Mouse (Mus musculus) forebrain, embryonic 11.5 days (tissue): ENCODE results near the gene Twnk. TPM values are rescaled to one million over a fixed set of nuclear protein-coding genes. Genes with fewer than 3 reads are reported as not detected.

Source experiments
- ATAC-seq: fragments of 200-750 bp; cut with Nextera tagmentation; replicated peaks from 2 replicates; pipeline ENCODE4 v1.8.0; 2017; ENCODE audit warnings: moderate TSS enrichment; ENCODE audit not compliant: low FRiP score
- DNase-seq: peaks from one replicate; pipeline ENCODE4 v3.0.0-alpha.2; 2017; ENCODE audit warnings: low spot score
- H3K27ac ChIP-seq: fragments of 300-500 bp; sonication (generic); 2 replicates; pipeline ENCODE4 v1.5.1; 2014; ENCODE audit warnings: low read depth, low read length
- H3K27me3 ChIP-seq: fragments of 300-500 bp; sonication (generic); 2 replicates; pipeline ENCODE4 v1.6.1; 2014; ENCODE audit warnings: mild to moderate bottlenecking, low read length, mixed read lengths; ENCODE audit not compliant: control insufficient read depth, insufficient read depth
- H3K36me3 ChIP-seq: fragments of 300-500 bp; sonication (generic); 2 replicates; pipeline ENCODE4 v1.6.1; 2014; ENCODE audit warnings: mild to moderate bottlenecking, low read length, moderate library complexity, mixed read lengths; ENCODE audit not compliant: control insufficient read depth, insufficient read depth
- H3K4me1 ChIP-seq: fragments of 300-500 bp; sonication (generic); replicated peaks from 2 replicates; pipeline ENCODE4 v1.6.1; 2014; ENCODE audit warnings: low read length, mixed read lengths; ENCODE audit not compliant: control insufficient read depth, insufficient read depth
- H3K4me2 ChIP-seq: fragments of 300-500 bp; sonication (generic); 2 replicates; pipeline ENCODE4 v1.6.1; 2014; ENCODE audit warnings: low read depth, mild to moderate bottlenecking, low read length, moderate library complexity, mixed read lengths; ENCODE audit not compliant: severe bottlenecking
- H3K4me3 ChIP-seq: fragments of 300-500 bp; sonication (generic); 2 replicates; pipeline ENCODE4 v1.5.1; 2014; ENCODE audit warnings: low read depth, low read length
- H3K9ac ChIP-seq: fragments of 300-500 bp; sonication (generic); 2 replicates; pipeline ENCODE4 v1.6.1; 2014; ENCODE audit warnings: low read length
- H3K9me3 ChIP-seq: fragments of 300-500 bp; sonication (generic); 2 replicates; pipeline ENCODE4 v1.6.1; 2016; ENCODE audit warnings: low read length, mixed read lengths; ENCODE audit not compliant: control insufficient read depth
- WGBS: fragments of 180-500 bp; shearing (Covaris S2); extraction: QIAGEN DNeasy Blood & Tissue Kit; methylation state at CpG from one replicate; pipeline ENCODE4 v1.1.7; 2014; 5-methylcytosine and 5-hydroxymethylcytosine counted together
- polyA plus RNA-seq: library from polyadenylated mRNA; unstranded; fragments of >200 nt; fragmentation: Nextera tagmentation; extraction: Ambion mirVana; gene quantifications from 2 replicates; pipeline ENCODE4 v1.2.1, GENCODE M21; 2014

Gene Twnk
- polyA plus RNA-seq, 1 experiment from 2014 or later: 19.9 TPM

- H3K27me3 ChIP-seq: 0 out of 2 replicates have a peak, but pooled peaks cover 2% of the 10 kb centered on the region
- no peak for DNase-seq
- peaks cover 18% of the 10 kb centered on the region for H3K4me1 ChIP-seq
- H3K4me3 ChIP-seq: no peak overlapping the region
- no peak overlapping the region for H3K27ac ChIP-seq
- no peak overlapping the region for H3K4me2 ChIP-seq
- no peak overlapping the region for H3K9ac ChIP-seq
- 89% methylated on average over 8 of the region's 8 CpGs for WGBS
- H3K36me3 ChIP-seq: no peaks in the 10 kb centered on the region
- ATAC-seq: no peak
- H3K9me3 ChIP-seq: no peaks in the 10 kb centered on the region
Observed at GRCm38 (mm10) chr19:44991031-44991430, 14.4 kb upstream of the Twnk start.

- Histone ChIP-seq H3K9me3 (no peaks in the 10 kb centered on the region), H3K27ac (no peak overlapping the region), H3K4me3 (no peak overlapping the region), H3K9ac (no peak overlapping the region), H3K27me3 (0 out of 2 replicates have a peak, but pooled peaks cover 2% of the 10 kb centered on the region), H3K4me2 (no peak overlapping the region), H3K4me1 (peaks cover 18% of the 10 kb centered on the region), H3K36me3 (no peaks in the 10 kb centered on the region)
- DNase-seq: no peak
- no peak for ATAC-seq
- WGBS: 65% methylated on average over 7 of the region's 7 CpGs
Observed at GRCm38 (mm10) chr19:44992246-44992645, 13.2 kb upstream of the Twnk start.

DNA sequence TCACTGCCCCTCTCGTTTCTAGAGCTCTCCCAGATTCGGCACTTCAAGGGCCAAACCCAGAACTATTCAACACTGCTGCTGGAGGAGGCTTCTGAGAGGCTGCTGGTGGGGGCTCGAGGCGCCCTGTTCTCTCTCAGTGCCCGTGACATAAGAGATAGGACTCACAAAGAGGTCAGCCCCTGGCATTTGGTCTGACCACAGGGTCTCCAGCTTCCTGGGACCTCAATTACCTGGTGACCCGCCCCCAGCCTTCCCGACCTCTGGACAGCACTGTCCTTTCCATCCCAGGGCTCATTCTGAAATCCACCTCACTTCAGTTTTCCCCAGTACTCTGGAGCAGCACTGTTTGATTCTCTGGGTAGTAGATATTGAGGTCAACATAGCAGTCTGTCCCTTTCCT lies 12.8 kb upstream of the Twnk start:
- H3K4me3 ChIP-seq: no peak overlapping the region
- 62% methylated on average over 7 of the region's 7 CpGs for WGBS

DNA sequence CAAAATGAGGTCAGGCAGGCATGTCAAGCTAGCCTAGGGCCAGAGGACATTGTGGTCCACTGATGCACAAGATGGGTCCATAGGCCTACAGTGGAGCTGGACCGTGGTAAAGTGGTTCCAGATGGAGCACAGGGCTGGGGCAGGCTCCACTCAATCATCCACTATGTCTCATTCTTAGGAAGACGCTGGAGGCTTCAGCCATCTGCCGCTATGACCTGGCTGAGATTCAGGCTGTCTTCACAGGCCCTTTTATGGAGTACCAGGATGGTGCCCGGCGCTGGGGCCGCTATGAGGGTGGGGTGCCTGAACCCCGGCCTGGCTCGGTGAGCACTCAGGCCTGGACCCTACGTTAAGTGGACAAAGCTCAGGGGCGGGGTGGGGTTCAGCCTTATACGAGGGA lies 7.7 kb upstream of the Twnk start:
- Histone ChIP-seq H3K27ac (no peak overlapping the region), H3K4me1 (no peaks in the 10 kb centered on the region), H3K9me3 (no peaks in the 10 kb centered on the region), H3K9ac (no peak overlapping the region), H3K27me3 (no peaks in the 10 kb centered on the region), H3K36me3 (no peaks in the 10 kb centered on the region), H3K4me2 (no peak overlapping the region), H3K4me3 (no peak overlapping the region)
- DNase-seq (no peak), ATAC-seq (no peak)
- 89% methylated on average over 11 of the region's 11 CpGs for WGBS

More for the DNA sequence above, 12.8 kb upstream of the Twnk start:
- no peak for ATAC-seq
- H3K36me3 ChIP-seq: no peaks in the 10 kb centered on the region
- H3K27me3 ChIP-seq: 0 out of 2 replicates have a peak, but pooled peaks cover 2% of the 10 kb centered on the region
- no peak for DNase-seq
- H3K4me1 ChIP-seq: peaks cover 18% of the 10 kb centered on the region
- H3K4me2 ChIP-seq: no peak overlapping the region
- no peak overlapping the region for H3K9ac ChIP-seq
- H3K27ac ChIP-seq: no peak overlapping the region
- H3K9me3 ChIP-seq: no peaks in the 10 kb centered on the region

DNA sequence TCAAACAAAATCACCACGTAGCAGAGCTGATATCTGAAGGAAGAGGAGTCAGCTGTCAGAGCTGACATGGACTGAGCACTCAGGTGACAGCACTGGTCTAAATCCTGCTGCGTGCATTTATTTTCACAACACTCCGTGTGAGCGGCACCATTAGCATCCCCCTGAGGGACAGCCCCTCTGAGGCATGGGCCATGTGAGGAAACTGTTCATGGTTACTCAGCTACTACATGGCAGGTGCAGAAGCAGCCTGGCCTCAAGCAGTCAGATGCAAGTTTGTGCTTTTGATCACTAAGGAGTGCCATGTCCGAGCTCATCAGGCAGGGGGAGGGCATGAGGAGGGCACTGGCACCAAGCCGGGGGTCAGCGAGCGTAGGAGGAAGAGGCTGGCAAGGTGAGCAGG lies 5.8 kb upstream of the Twnk start:
- no peaks in the 10 kb centered on the region for H3K9me3 ChIP-seq
- no peak overlapping the region for H3K27ac ChIP-seq
- H3K27me3 ChIP-seq: no peaks in the 10 kb centered on the region
- H3K4me2 ChIP-seq: no peak overlapping the region
- no peak for ATAC-seq
- DNase-seq: no peak
- H3K9ac ChIP-seq: no peak overlapping the region
- WGBS: 89% methylated on average over 8 of the region's 8 CpGs
- no peak overlapping the region for H3K4me3 ChIP-seq
- no peaks in the 10 kb centered on the region for H3K4me1 ChIP-seq
- H3K36me3 ChIP-seq: no peaks in the 10 kb centered on the region; the same call in 1 of the 2 replicates

GRCm38 (mm10) chr19:45002301-45002700 lies 3.2 kb upstream of the Twnk start:
- WGBS: 65% methylated on average over 3 of the region's 3 CpGs
- no peaks in the 10 kb centered on the region; the same call in 1 of the 2 replicates for H3K36me3 ChIP-seq

DNA sequence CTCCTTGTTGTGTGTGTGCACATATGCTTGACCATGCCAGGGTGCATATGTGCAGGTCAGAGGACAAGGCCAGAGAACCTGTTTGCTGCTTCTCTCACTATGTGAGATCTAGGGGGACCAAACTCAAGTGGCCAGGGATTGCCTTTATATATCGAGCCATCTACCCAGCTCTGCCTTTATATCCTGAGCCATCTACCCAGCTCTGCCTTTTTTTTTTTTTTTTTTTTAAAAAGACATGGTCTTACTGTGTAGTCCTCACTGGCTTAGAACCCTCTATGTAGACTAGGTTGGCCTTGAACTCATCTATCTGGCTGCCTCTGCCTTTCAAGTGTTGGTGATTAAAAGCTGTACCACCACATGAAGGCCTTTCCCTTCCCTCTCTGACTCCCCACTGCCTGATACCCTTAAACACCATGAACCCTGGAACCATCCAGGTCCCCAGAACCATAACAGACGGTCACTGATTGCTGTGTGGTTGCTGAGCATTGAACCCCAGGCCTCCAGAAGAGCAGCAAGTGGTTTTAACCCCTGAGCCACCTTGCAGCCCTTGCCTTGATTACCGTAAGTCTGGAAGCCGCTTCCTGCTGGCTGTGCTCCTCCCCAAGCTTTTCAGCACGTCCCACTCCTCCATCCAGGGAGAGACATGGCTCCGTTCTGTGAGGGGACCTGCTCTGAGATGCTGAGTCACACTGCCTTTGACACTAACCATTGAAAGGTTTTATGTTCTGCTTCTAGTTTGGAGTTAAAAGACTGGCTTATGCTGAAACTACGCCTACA lies 1.5 kb upstream of the Twnk start:
- no peak for ATAC-seq
- Histone ChIP-seq H3K4me2 (no peak overlapping the region), H3K9me3 (no peaks in the 10 kb centered on the region), H3K27ac (no peak overlapping the region), H3K9ac (no peak overlapping the region), H3K4me3 (no peak overlapping the region), H3K4me1 (peaks cover 9% of the 10 kb centered on the region), H3K36me3 (no peaks in the 10 kb centered on the region; the same call in 1 of the 2 replicates), H3K27me3 (no peaks in the 10 kb centered on the region)
- WGBS: 84% methylated on average over 7 of the region's 7 CpGs
- DNase-seq: no peak

More at GRCm38 (mm10) chr19:45002301-45002700, 3.2 kb upstream of the Twnk start:
- no peak overlapping the region for H3K27ac ChIP-seq
- no peak overlapping the region for H3K4me3 ChIP-seq
- DNase-seq (no peak), ATAC-seq (no peak)
- no peaks in the 10 kb centered on the region for H3K27me3 ChIP-seq
- H3K4me2 ChIP-seq: no peak overlapping the region
- no peaks in the 10 kb centered on the region for H3K9me3 ChIP-seq
- H3K9ac ChIP-seq: no peak overlapping the region
- H3K4me1 ChIP-seq: peaks cover 7% of the 10 kb centered on the region

DNA sequence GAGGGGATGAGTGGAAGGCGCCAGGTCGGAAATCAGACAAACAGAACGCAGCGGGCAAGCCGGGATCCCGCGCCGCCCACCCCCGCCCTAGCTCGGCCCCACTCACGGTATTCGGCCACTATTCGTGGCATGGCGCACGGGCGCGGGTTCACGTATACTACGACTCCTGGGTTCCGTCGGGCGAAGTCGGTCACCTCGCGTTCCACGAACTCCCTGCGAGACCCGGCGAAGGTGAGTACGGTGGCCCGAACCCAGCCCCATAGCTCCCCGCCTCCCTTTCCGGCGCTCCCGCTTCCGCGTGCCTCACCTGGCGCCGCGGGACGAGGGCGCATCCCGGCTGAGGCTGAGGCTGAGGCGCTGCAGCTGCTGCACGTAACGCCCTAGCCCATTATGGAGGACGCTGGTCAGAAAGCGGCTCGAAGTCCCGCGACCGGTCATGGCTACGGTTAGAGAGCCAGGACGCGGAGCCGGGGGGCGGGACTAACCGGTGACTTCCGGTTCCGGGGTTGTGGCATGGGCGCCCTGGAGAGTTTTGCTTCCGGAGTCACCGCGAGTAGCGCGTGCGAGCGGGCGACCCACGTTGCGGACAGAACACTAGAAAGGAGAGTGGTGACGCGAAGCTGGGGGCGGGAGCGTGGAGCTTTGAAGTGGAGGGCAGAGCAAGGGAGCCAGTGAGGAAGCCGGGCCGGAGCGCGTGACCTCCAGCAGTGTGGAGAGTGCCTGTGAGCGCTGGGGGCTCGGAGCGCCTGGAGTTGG lies 672 bp downstream of the Twnk start, which contains the start of gene Mrpl43:
Mrpl43 (minus strand) TSS at position 486 of the 756 bp plus-strand sequence.
- under 1% methylated on average over 82 of the region's 82 CpGs for WGBS
- Histone ChIP-seq H3K4me3 (peak within 1 kb of the TSS; percentile 93), H3K27me3 (no peaks in the 10 kb centered on the region), H3K36me3 (no peaks in the 10 kb centered on the region; the same call in 1 of the 2 replicates), H3K4me2 (peak within 1 kb of the TSS; percentile 86), H3K9me3 (no peaks in the 10 kb centered on the region), H3K4me1 (peaks cover 9% of the 10 kb centered on the region), H3K27ac (peak within 1 kb of the TSS; percentile 53; the same call in 1 of the 2 replicates), H3K9ac (peak within 1 kb of the TSS; percentile 78)
- DNase-seq (peak; percentile 96), ATAC-seq (peak; percentile 90)
